Mouse (Mus musculus) left cerebral cortex, adult 8-10 months (tissue): Measurements from ENCODE around the gene Clca1. TPM values are rescaled to one million over a fixed set of nuclear protein-coding genes. Genes with fewer than 3 reads are reported as not detected.

Experiments used
- total RNA-seq, 4 experiments: library from RNA; stranded (reverse); gene quantifications; 2 replicates each; pipeline ENCODE4 v1.2.4; 2022

Gene Clca1
- total RNA-seq, 4 experiments from 2014 or later = not detected

Other genes with a start within 250 kb of the Clca1 start
- gene Clca3a2, start 213.3 kb downstream of the Clca1 start, total RNA-seq = not detected
- not detected for gene Clca3b, start 183.4 kb downstream of the Clca1 start, total RNA-seq
- not detected for gene Clca4b, start 100.2 kb downstream of the Clca1 start, total RNA-seq
- gene Clca4a, start 57.7 kb downstream of the Clca1 start, total RNA-seq = not detected
- not detected for gene Clca2, start 66.7 kb upstream of the Clca1 start, total RNA-seq
- 10 to 100 TPM; 18.5 to 25.9 (median 21.5) TPM for gene Odf2l, start 85.8 kb upstream of the Clca1 start, total RNA-seq